Mouse (Mus musculus): ENCODE measurements around the gene Baiap2.

- no peak for TF ChIP-seq CTCF (IDR thresholded peaks at IDR 0.05; ENCODE audit: low read depth)
- no peak for TF ChIP-seq EP300 (IDR thresholded peaks at IDR 0.05; ENCODE audit: low read depth)
These were observed 6.2 kb downstream of the Baiap2 start for GRCm38 (mm10) chr11:119948803-119949202.

All from liver, postnatal 0 days (tissue).